Mouse (Mus musculus): Measurements from ENCODE around the gene Zbtb40. TPM values are rescaled to one million over a fixed set of nuclear protein-coding genes. Genes with fewer than 3 reads are reported as not detected.

Zbtb40 gene
- polyA plus RNA-seq (2014; fragmentation: Illumina TruSeq; extraction: RNeasy Lipid Tissue Mini Kit (QIAGEN cat#74804); ENCODE audit: low read depth, low replicate concordance), result 3.7 TPM

GRCm38 (mm10) chr4:137048550-137049032 is at the start of gene Zbtb40:
Zbtb40 (minus strand) TSS chr4:137048801.

GRCm38 (mm10) chr4:136956751-136957446 is 91.7 kb downstream of the Zbtb40 start, which contains the start of gene Epha8:
Epha8 (minus strand) TSS chr4:136956816.

Other genes with a start within 250 kb of the Zbtb40 start
- 4.3 TPM for gene Ephb2, start 212.8 kb downstream of the Zbtb40 start, polyA plus RNA-seq (2014; fragmentation: Illumina TruSeq; extraction: RNeasy Lipid Tissue Mini Kit (QIAGEN cat#74804); ENCODE audit: low read depth, low replicate concordance)
- gene C1qb, start 162.6 kb downstream of the Zbtb40 start, polyA plus RNA-seq (2014; fragmentation: Illumina TruSeq; extraction: RNeasy Lipid Tissue Mini Kit (QIAGEN cat#74804); ENCODE audit: low read depth, low replicate concordance), result 143 TPM
- gene C1qc, start 155.7 kb downstream of the Zbtb40 start, polyA plus RNA-seq (2014; fragmentation: Illumina TruSeq; extraction: RNeasy Lipid Tissue Mini Kit (QIAGEN cat#74804); ENCODE audit: low read depth, low replicate concordance), result 135 TPM
- gene C1qa, start 150.0 kb downstream of the Zbtb40 start, polyA plus RNA-seq (2014; fragmentation: Illumina TruSeq; extraction: RNeasy Lipid Tissue Mini Kit (QIAGEN cat#74804); ENCODE audit: low read depth, low replicate concordance), result 147 TPM
- 0.06 TPM for gene Epha8, start 92.0 kb downstream of the Zbtb40 start, polyA plus RNA-seq (2014; fragmentation: Illumina TruSeq; extraction: RNeasy Lipid Tissue Mini Kit (QIAGEN cat#74804); ENCODE audit: low read depth, low replicate concordance)
- gene Wnt4, start 228.7 kb upstream of the Zbtb40 start, polyA plus RNA-seq (2014; fragmentation: Illumina TruSeq; extraction: RNeasy Lipid Tissue Mini Kit (QIAGEN cat#74804); ENCODE audit: low read depth, low replicate concordance), result 5.3 TPM